Mouse (Mus musculus) CH12.LX (cell line): ENCODE measurements around the gene Mapk9. TPM values are rescaled to one million over a fixed set of nuclear protein-coding genes. Genes with fewer than 3 reads are reported as not detected.

ENCODE experiments used
- DNase-seq: peaks from one replicate; pipeline ENCODE4 v3.0.0-alpha.2; 2013; ENCODE audit errors: extremely low read depth
- H3K27ac ChIP-seq: 2 replicates; pipeline ENCODE4 v1.5.1; 2012; ENCODE audit warnings: low read depth, mild to moderate bottlenecking, control low read depth, moderate library complexity; ENCODE audit not compliant: insufficient read depth
- H3K27me3 ChIP-seq: replicated peaks from 2 replicates; pipeline ENCODE3; 2012; ENCODE audit warnings: inconsistent platforms
- H3K36me3 ChIP-seq, 2 experiments: replicated peaks in 1 of 2; 2 replicates each; pipeline versions ENCODE3 to v1.6.1; 2012; ENCODE audit warnings: inconsistent platforms in 1 of 2, low read length in 1 of 2, mild to moderate bottlenecking in 1 of 2, mixed read lengths in 1 of 2, moderate library complexity in 1 of 2; ENCODE audit not compliant: control insufficient read depth in 1 of 2, insufficient read depth in 1 of 2
- H3K4me1 ChIP-seq, 2 experiments: 2 replicates each; pipeline ENCODE4 v1.6.1; 2012; ENCODE audit warnings: inconsistent platforms in 1 of 2, moderate library complexity in 1 of 2; ENCODE audit not compliant: insufficient read depth in 2 of 2, control insufficient read depth in 1 of 2
- H3K4me2 ChIP-seq: 2 replicates; pipeline ENCODE4 v1.6.1; 2012; ENCODE audit warnings: low read depth, mild to moderate bottlenecking, control low read depth; ENCODE audit not compliant: poor library complexity, insufficient read depth, severe bottlenecking
- H3K4me3 ChIP-seq, 3 experiments: fragments of 150-350 bp in 1 of 3; sonication (generic) in 1 of 3; replicated peaks in 1 of 3; 2 replicates each; pipeline versions ENCODE3 to v1.5.1; 2011 to 2012; ENCODE audit warnings: low read depth in 2 of 3, low read length in 2 of 3, mild to moderate bottlenecking in 2 of 3, moderate library complexity in 2 of 3, control low read depth in 1 of 3, improper control_type of control experiment in 1 of 3, inconsistent platforms in 1 of 3, mixed read lengths in 1 of 3; ENCODE audit not compliant: poor library complexity in 1 of 3
- H3K79me2 ChIP-seq: replicated peaks from 2 replicates; pipeline ENCODE4 v1.6.1; 2012; ENCODE audit warnings: mild to moderate bottlenecking, moderate library complexity; ENCODE audit not compliant: control insufficient read depth, poor library complexity, insufficient read depth, severe bottlenecking; ENCODE audit errors: extremely low read depth
- H3K9ac ChIP-seq: 2 replicates; pipeline ENCODE4 v1.6.1; 2012; ENCODE audit warnings: low read depth, mild to moderate bottlenecking, control low read depth, moderate library complexity; ENCODE audit not compliant: insufficient read depth
- H3K9me3 ChIP-seq: replicated peaks from 2 replicates; pipeline ENCODE3; 2012; ENCODE audit warnings: low read length, inconsistent platforms, mixed read lengths
- BHLHE40 ChIP-seq: IDR thresholded peaks from 2 replicates; pipeline ENCODE4 v1.6.1; 2011; ENCODE audit warnings: mild to moderate bottlenecking, low read depth, low read length, improper control_type of control experiment
- CTCF ChIP-seq, 2 experiments: IDR thresholded peaks in 1 of 2; conservative IDR thresholded peaks in 1 of 2; 2 replicates each; pipeline ENCODE4 v1.5.1; 2011 to 2012; ENCODE audit warnings: low read depth in 2 of 2, low read length in 2 of 2, improper control_type of control experiment in 1 of 2, inconsistent platforms in 1 of 2, mild to moderate bottlenecking in 1 of 2, moderate library complexity in 1 of 2
- ELF1 ChIP-seq: IDR thresholded peaks from 2 replicates; pipeline ENCODE4 v1.6.1; 2014; ENCODE audit warnings: low read depth, mild to moderate bottlenecking, inconsistent platforms, low read length, improper control_type of control experiment
- EP300 ChIP-seq: IDR thresholded peaks from 2 replicates; pipeline ENCODE4 v1.6.1; 2011; ENCODE audit warnings: low read length, improper control_type of control experiment
- ETS1 ChIP-seq: conservative IDR thresholded peaks from 2 replicates; pipeline ENCODE4 v1.6.1; 2012; ENCODE audit warnings: low read depth, mild to moderate bottlenecking, inconsistent platforms, low read length, improper control_type of control experiment, moderate library complexity
- GABPA ChIP-seq: IDR thresholded peaks from 2 replicates; pipeline ENCODE4 v1.6.1; 2012; ENCODE audit warnings: low read depth, low read length, improper control_type of control experiment, inconsistent platforms; ENCODE audit not compliant: insufficient replicate concordance
- KAT2A ChIP-seq: IDR thresholded peaks from 2 replicates; pipeline ENCODE4 v1.6.1; 2012; ENCODE audit warnings: low read length, improper control_type of control experiment, inconsistent platforms; ENCODE audit not compliant: insufficient replicate concordance
- MAFK ChIP-seq: IDR thresholded peaks from 2 replicates; pipeline ENCODE4 v1.6.1; 2011; ENCODE audit warnings: low read length, improper control_type of control experiment; ENCODE audit not compliant: insufficient replicate concordance
- MEF2A ChIP-seq: IDR thresholded peaks from 2 replicates; pipeline ENCODE4 v1.6.1; 2014; ENCODE audit warnings: low read depth, mild to moderate bottlenecking, inconsistent platforms, low read length, improper control_type of control experiment, borderline replicate concordance
- MXI1 ChIP-seq: IDR thresholded peaks from 2 replicates; pipeline ENCODE4 v1.6.1; 2011; ENCODE audit warnings: mild to moderate bottlenecking, low read depth, low read length, improper control_type of control experiment
- POLR2A ChIP-seq: IDR thresholded peaks from 2 replicates; pipeline ENCODE4 v1.6.1; 2011; ENCODE audit warnings: low read depth, mild to moderate bottlenecking, improper control_type of control experiment, low read length
- POLR2AphosphoS2 ChIP-seq: IDR thresholded peaks from 2 replicates; pipeline ENCODE4 v1.6.1; 2011; ENCODE audit warnings: low read depth, low read length, improper control_type of control experiment
- RAD21 ChIP-seq: IDR thresholded peaks from 2 replicates; pipeline ENCODE4 v1.6.1; 2011; ENCODE audit warnings: low read depth, mild to moderate bottlenecking, low read length, improper control_type of control experiment, moderate library complexity
- RCOR1 ChIP-seq: conservative IDR thresholded peaks from 2 replicates; pipeline ENCODE4 v1.6.1; 2012; ENCODE audit warnings: low read depth, mild to moderate bottlenecking, inconsistent platforms, low read length, improper control_type of control experiment
- UBTF ChIP-seq: IDR thresholded peaks from 2 replicates; pipeline ENCODE4 v1.6.1; 2012; ENCODE audit warnings: low read depth, mild to moderate bottlenecking, inconsistent platforms, low read length, improper control_type of control experiment, moderate library complexity
- USF2 ChIP-seq: conservative IDR thresholded peaks from 2 replicates; pipeline ENCODE4 v1.6.1; 2011; ENCODE audit warnings: low read depth, low read length, improper control_type of control experiment
- ZMIZ1 ChIP-seq: IDR thresholded peaks from 2 replicates; pipeline ENCODE4 v1.6.1; 2012; ENCODE audit warnings: low read depth, mild to moderate bottlenecking, inconsistent platforms, low read length, improper control_type of control experiment
- dilution Hi-C: fragments of 300-500 bp; cut with MboI; formaldehyde crosslinking; loops from 2 replicates; pipeline ENCODE4 v1.14.3; 2020; ENCODE audit warnings: low sequenced_read_pairs; ENCODE audit not compliant: extremely low pct_unique_long_range_greater_than_20kb, extremely low pct_ligation_motif_present
- in situ Hi-C: fragments of 300-500 bp; cut with MboI; formaldehyde crosslinking; loops from 3 replicates; pipeline ENCODE4 v1.14.3; 2019; ENCODE audit warnings: low sequenced_read_pairs, low pct_ligation_motif_present, low pct_unique_long_range_greater_than_20kb, mixed read lengths
- polyA plus RNA-seq: library from polyadenylated mRNA; unstranded; fragments of >175 nt; gene quantifications from 2 replicates; pipeline ENCODE4 v1.2.1, GENCODE M21; 2012; ENCODE audit warnings: low read depth; ENCODE audit not compliant: insufficient read length
- total RNA-seq, 2 experiments: library from RNA; depleted of rRNA; stranded (reverse); fragments of 300-350 nt in 1 of 2; fragments of >200 nt in 1 of 2; gene quantifications; 2 replicates each; pipeline ENCODE4 v1.2.3; 2012 to 2014

The Mapk9 gene
- total and polyA plus RNA-seq, 3 experiments, result 22.0 to 36.8 (median 29.3) TPM

DNA sequence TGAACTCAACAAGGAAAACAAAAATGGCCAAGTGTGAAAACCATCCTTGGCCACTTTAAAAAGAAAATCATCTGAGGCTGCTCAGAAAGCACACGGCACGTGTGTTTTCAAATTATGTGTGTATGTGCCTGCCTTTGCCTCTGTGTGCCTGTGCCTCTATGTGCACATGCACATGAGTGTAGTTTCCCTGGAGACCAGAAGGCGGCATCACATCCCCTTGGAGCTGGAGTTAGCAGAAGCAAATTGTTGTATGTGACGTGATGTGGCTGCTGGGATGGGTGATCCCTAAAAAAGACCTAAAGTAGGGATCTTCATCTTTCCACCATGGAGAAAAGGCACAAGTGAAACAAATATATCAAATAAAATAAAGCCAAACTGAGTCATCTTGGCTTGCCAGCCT lies 42.8 kb upstream of the Mapk9 start:
- no peaks in the 10 kb centered on the region for H3K27me3 ChIP-seq

DNA sequence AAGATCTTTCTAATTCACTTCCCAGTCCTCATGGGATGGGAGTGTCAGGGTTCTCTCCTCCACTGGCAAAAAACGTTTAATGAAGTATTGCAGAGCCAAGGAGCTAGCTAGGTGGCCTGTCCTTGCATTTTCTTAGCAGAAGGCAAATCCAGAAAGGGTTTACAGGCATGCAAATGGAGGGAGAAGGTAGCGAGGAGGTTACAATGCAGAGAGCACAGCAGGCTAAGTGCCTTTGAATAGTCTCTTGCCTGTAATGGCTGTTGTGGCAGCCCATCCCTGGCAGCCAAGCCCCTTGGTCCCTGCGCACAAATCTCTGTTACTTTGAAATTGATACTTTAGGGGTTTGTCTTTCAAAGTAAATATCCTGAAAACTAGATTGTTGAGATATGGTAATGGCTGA lies 40.3 kb upstream of the Mapk9 start:
- Histone ChIP-seq H3K4me2 (no peak overlapping the region), H3K27ac (no peak overlapping the region), H3K4me1 (no peaks in the 10 kb centered on the region), H3K9ac (no peak overlapping the region), H3K9me3 (no peaks in the 10 kb centered on the region), H3K27me3 (no peaks in the 10 kb centered on the region), H3K79me2 (no peaks in the 10 kb centered on the region), H3K36me3 (no peaks in the 10 kb centered on the region), H3K4me3 (no peak overlapping the region)
- dilution Hi-C loops, result no loop called here
- in situ Hi-C loops, result no loop called here
- no peak for DNase-seq
- TF ChIP-seq ELF1 (no peak), POLR2AphosphoS2 (no peak), GABPA (no peak), RAD21 (no peak), USF2 (no peak), MXI1 (no peak), BHLHE40 (no peak), UBTF (no peak), EP300 (no peak), KAT2A (no peak), ZMIZ1 (no peak), MAFK (no peak), ETS1 (no peak), POLR2A (no peak), RCOR1 (no peak)

More for the DNA sequence above, 42.8 kb upstream of the Mapk9 start:
- dilution Hi-C loops, result no loop called here
- Histone ChIP-seq H3K36me3 (no peaks in the 10 kb centered on the region), H3K9ac (no peak overlapping the region), H3K9me3 (no peaks in the 10 kb centered on the region), H3K4me1 (peaks cover 0 to 6% of the 10 kb centered on the region in 2 experiments; a peak in 2 of 4 replicates)
- TF ChIP-seq ZMIZ1 (no peak), MEF2A (no peak), EP300 (no peak), CTCF (conservative IDR thresholded peaks at IDR 0.05 in 1 of 2, IDR thresholded peaks at IDR 0.05 in 1 of 2; ENCODE audit: low read depth in 2 of 2, low read length in 2 of 2) (peak in 1 of 2 experiments; percentile 7; a peak in 1 of 4 replicates)
- TF ChIP-seq, all 38 proteins: peak for 1
- DNase-seq, result no peak
- in situ Hi-C loops, result loop anchor here (5.0 kb wide), 1 partner anchor 34 kb away; no protein-coding TSS in a partner anchor
- H3K4me2 ChIP-seq, result no peak overlapping the region
- no peaks in the 10 kb centered on the region for H3K79me2 ChIP-seq
- H3K4me3 ChIP-seq, result no peak overlapping the region
- H3K27ac ChIP-seq, result no peak overlapping the region
